20 mouse cellular contexts compared by ENCODE assay signal in genomic region chr16:20415804-20416203, GRCm38 (mm10). TPM values are rescaled to one million over a fixed set of nuclear protein-coding genes. Genes with fewer than 3 reads are reported as not detected.
DNase-seq lines count a peak whose midpoint lies in the region; ATAC-seq and TF ChIP-seq lines count a peak whose summit lies in the region.
"Had no signal": no experiment of that assay in that cellular context is flagged by ENCODE, and none has a peak within 500 bp of the region (broad histone marks: within the 10 kb centered on the region; RNA-seq: fewer than 3 reads in every experiment).

No protein-coding gene starts in this region.

- no peaks in the 10 kb centered on the region for H3K9me3 ChIP-seq in intestine, embryonic 15.5 days
- H3K9me3 ChIP-seq in stomach, embryonic 15.5 days = no peaks in the 10 kb centered on the region
- H3K9me3 ChIP-seq in liver, postnatal 0 days (ENCODE audit: low read length) = no peaks in the 10 kb centered on the region
- H3K9me3 ChIP-seq in midbrain, embryonic 11.5 days (ENCODE audit: control insufficient read depth, low read length) = no peaks in the 10 kb centered on the region
- H3K9me3 ChIP-seq: embryonic facial prominence, embryonic 12.5 days; forebrain, embryonic 13.5 days; G1E; heart, embryonic 13.5 days; hindbrain, embryonic 15.5 days had no signal

- no peak overlapping the region for H3K4me3 ChIP-seq in gastrocnemius, adult 2 months
- H3K4me3 ChIP-seq in intestine, embryonic 15.5 days (replicated peaks) = no peak overlapping the region
- H3K4me3 ChIP-seq in stomach, embryonic 15.5 days (replicated peaks) = no peak overlapping the region
- H3K4me3 ChIP-seq in liver, postnatal 0 days (ENCODE audit: low read depth, low read length) = no peak overlapping the region
- no peak overlapping the region for H3K4me3 ChIP-seq in midbrain, embryonic 11.5 days (ENCODE audit: low read depth, low read length)
- H3K4me3 ChIP-seq: embryonic facial prominence, embryonic 12.5 days; forebrain, embryonic 13.5 days; heart, embryonic 13.5 days; hindbrain, embryonic 15.5 days had no signal

- intact Hi-C loops in gastrocnemius, adult 2 months (cut with DNase I) = no loop called here

- no peaks in the 10 kb centered on the region for H3K36me3 ChIP-seq in intestine, embryonic 15.5 days
- no peaks in the 10 kb centered on the region for H3K36me3 ChIP-seq in stomach, embryonic 15.5 days
- H3K36me3 ChIP-seq in liver, postnatal 0 days (replicated peaks; ENCODE audit: insufficient read depth, low read length) = peaks cover 3% of the 10 kb centered on the region; the same call in 1 of the 2 replicates
- no peaks in the 10 kb centered on the region; the same call in 1 of the 2 replicates for H3K36me3 ChIP-seq in midbrain, embryonic 11.5 days (ENCODE audit: control insufficient read depth, insufficient read depth, low read length)

- no peak for TF ChIP-seq CTCF in gastrocnemius, adult 2 months (IDR thresholded peaks at IDR 0.05)
- TF ChIP-seq CTCF in liver, postnatal 0 days (IDR thresholded peaks at IDR 0.05; ENCODE audit: low read depth) = no peak

- ATAC-seq in intestine, embryonic 15.5 days = peak; percentile 58; the same call in 1 of the 2 replicates
- ATAC-seq in stomach, embryonic 15.5 days (ENCODE audit: insufficient read depth, low FRiP score, low read depth) = 0 out of 2 replicates have a peak, but pooled peaks have one; percentile 39
- no peak for ATAC-seq in liver, postnatal 0 days
- no peak for ATAC-seq in midbrain, embryonic 11.5 days (ENCODE audit: low FRiP score)
- ATAC-seq: CD4-positive, CD25-positive, alpha-beta regulatory T cell, adult 4 months; forebrain, embryonic 13.5 days; forebrain, postnatal 0 days had no signal

- TF ChIP-seq EP300 in liver, postnatal 0 days (IDR thresholded peaks at IDR 0.05; ENCODE audit: low read depth) = no peak

- H3K27ac ChIP-seq in gastrocnemius, adult 2 months = peak overlapping the region; percentile 44; the same call in 1 of the 2 replicates
- no peak overlapping the region for H3K27ac ChIP-seq in intestine, embryonic 15.5 days
- H3K27ac ChIP-seq in stomach, embryonic 15.5 days = no peak overlapping the region
- H3K27ac ChIP-seq in liver, postnatal 0 days (ENCODE audit: low read depth) = no peak overlapping the region
- H3K27ac ChIP-seq in midbrain, embryonic 11.5 days (ENCODE audit: low read depth, low read length) = no peak overlapping the region
- H3K27ac ChIP-seq: embryonic facial prominence, embryonic 12.5 days; forebrain, embryonic 13.5 days; heart, embryonic 13.5 days; hindbrain, embryonic 15.5 days had no signal

- no peak overlapping the region for H3K9ac ChIP-seq in intestine, embryonic 15.5 days
- H3K9ac ChIP-seq in stomach, embryonic 15.5 days = no peak overlapping the region
- H3K9ac ChIP-seq in liver, postnatal 0 days (replicated peaks) = no peak overlapping the region
- H3K9ac ChIP-seq in midbrain, embryonic 11.5 days (ENCODE audit: low read length) = no peak overlapping the region
- H3K9ac ChIP-seq: embryonic facial prominence, embryonic 12.5 days; forebrain, embryonic 13.5 days; forebrain, postnatal 0 days; hindbrain, embryonic 15.5 days had no signal

- WGBS in intestine, embryonic 15.5 days = 72% methylated on average over 6 of the region's 6 CpGs
- WGBS in stomach, embryonic 15.5 days = 64% methylated on average over 6 of the region's 6 CpGs
- WGBS in liver, postnatal 0 days (ENCODE audit: insufficient replicate concordance) = 68% methylated on average over 6 of the region's 6 CpGs
- WGBS in midbrain, embryonic 11.5 days = 87% methylated on average over 6 of the region's 6 CpGs

- no peak overlapping the region for H3K4me2 ChIP-seq in intestine, embryonic 15.5 days (replicated peaks)
- no peak overlapping the region for H3K4me2 ChIP-seq in stomach, embryonic 15.5 days
- H3K4me2 ChIP-seq in liver, postnatal 0 days (ENCODE audit: low read depth, low read length) = no peak overlapping the region
- no peak overlapping the region for H3K4me2 ChIP-seq in midbrain, embryonic 11.5 days
- H3K4me2 ChIP-seq: embryonic facial prominence, embryonic 12.5 days; forebrain, embryonic 13.5 days; heart, embryonic 13.5 days; hindbrain, embryonic 15.5 days had no signal

- H3K4me1 ChIP-seq in intestine, embryonic 15.5 days (replicated peaks) = no peaks in the 10 kb centered on the region
- H3K4me1 ChIP-seq in stomach, embryonic 15.5 days = no peaks in the 10 kb centered on the region
- H3K4me1 ChIP-seq in liver, postnatal 0 days (ENCODE audit: insufficient read depth) = peaks cover 11% of the 10 kb centered on the region
- no peaks in the 10 kb centered on the region for H3K4me1 ChIP-seq in midbrain, embryonic 11.5 days (ENCODE audit: control insufficient read depth, insufficient read depth, low read length)
- H3K4me1 ChIP-seq: forebrain, embryonic 13.5 days; hindbrain, embryonic 15.5 days had no signal

- DNase-seq in gastrocnemius, adult 2 months = no peak
- no peak for DNase-seq in gastrocnemius, postnatal 25 days
- DNase-seq in liver, postnatal 0 days = no peak
- DNase-seq in layer of hippocampus, adult 18-20 months (ENCODE audit: low spot score in 2 of 2) = no peak
- DNase-seq in midbrain, embryonic 11.5 days (ENCODE audit: low spot score, missing footprints) = no peak
- DNase-seq: B cell, adult 2 months; cerebellum, adult 11-12 months; cerebellum, adult 9-10 months; cerebellum, postnatal 25 days; forebrain, postnatal 0 days; gastrocnemius, postnatal 36 days; heart, postnatal 36 days had no signal

- no peaks in the 10 kb centered on the region for H3K27me3 ChIP-seq in intestine, embryonic 15.5 days (replicated peaks)
- no peaks in the 10 kb centered on the region for H3K27me3 ChIP-seq in stomach, embryonic 15.5 days (replicated peaks)
- no peaks in the 10 kb centered on the region for H3K27me3 ChIP-seq in liver, postnatal 0 days (ENCODE audit: insufficient read depth, low read length)
- H3K27me3 ChIP-seq in midbrain, embryonic 11.5 days (ENCODE audit: control insufficient read depth, insufficient read depth, low read length) = no peaks in the 10 kb centered on the region
- H3K27me3 ChIP-seq: embryonic facial prominence, embryonic 12.5 days; forebrain, embryonic 13.5 days; heart, embryonic 13.5 days; hindbrain, embryonic 15.5 days had no signal

RNA-seq across cellular contexts. Expression of gene Abcc5, which starts 10.4 kb away (rescaled TPM):
- 10 to 100 TPM; 54.4 to 66.0 TPM for total RNA-seq in gastrocnemius, adult 2 months (2021)
- total RNA-seq in gastrocnemius, postnatal 25 days (2021) = 10 to 100 TPM; 51.1 to 53.5 TPM
- polyA plus RNA-seq in intestine, embryonic 15.5 days (2015; fragmentation: Nextera tagmentation; extraction: Ambion mirVana) = 39.4 and 40.0 TPM in 2 replicates
- 46.8 and 50.7 TPM in 2 replicates for polyA plus RNA-seq in stomach, embryonic 15.5 days (2015; fragmentation: Nextera tagmentation; extraction: Ambion mirVana)
- 9.0 and 9.5 TPM in 2 replicates for polyA plus RNA-seq in liver, postnatal 0 days (2015; fragmentation: Nextera tagmentation; extraction: Ambion mirVana)
- 100 to 1,000 TPM; 199 TPM for total RNA-seq in layer of hippocampus, adult 18-20 months (2021)
- 58.3 and 61.7 TPM in 2 replicates for polyA plus RNA-seq in midbrain, embryonic 11.5 days (2014; fragmentation: Nextera tagmentation; extraction: Ambion mirVana)

Comparison
In these comparisons a context has a peak if more than half of its experiments do, and no peak if none do; other contexts are left out.
1. ATAC-seq: peak in intestine, embryonic 15.5 days (single experiment) and stomach, embryonic 15.5 days (single experiment); none in liver, postnatal 0 days (single experiment) and midbrain, embryonic 11.5 days (single experiment).